Mouse (Mus musculus): ENCODE measurements around the gene Slc12a8.

Slc12a8 gene

DNA sequence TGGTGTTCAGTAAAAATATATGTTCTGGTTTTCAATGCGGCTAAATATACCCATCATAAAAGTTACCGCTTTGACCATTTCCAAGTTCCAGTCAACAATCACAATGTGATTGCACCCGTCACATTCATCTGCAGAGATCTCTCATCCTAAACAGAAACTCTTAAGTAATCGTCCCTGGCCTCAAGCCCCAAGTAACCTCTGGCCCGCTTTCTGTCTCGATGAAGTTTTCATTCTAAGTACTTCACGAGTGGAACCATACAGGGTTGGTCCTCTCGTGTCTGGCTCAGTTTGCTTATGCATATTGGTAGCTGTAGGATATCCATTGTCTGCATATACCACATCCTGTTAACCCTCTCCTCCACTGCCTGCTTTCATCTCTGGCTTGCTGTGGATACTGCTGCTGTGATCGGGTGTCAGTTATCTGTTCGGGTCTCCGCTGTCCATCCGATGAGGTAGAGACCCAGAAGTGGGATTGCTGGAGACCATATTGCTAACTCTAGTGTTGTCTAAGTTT lies 181.2 kb downstream of the Slc12a8 start:
- DNase-seq (ENCODE audit: low spot score) = no peak

DNA sequence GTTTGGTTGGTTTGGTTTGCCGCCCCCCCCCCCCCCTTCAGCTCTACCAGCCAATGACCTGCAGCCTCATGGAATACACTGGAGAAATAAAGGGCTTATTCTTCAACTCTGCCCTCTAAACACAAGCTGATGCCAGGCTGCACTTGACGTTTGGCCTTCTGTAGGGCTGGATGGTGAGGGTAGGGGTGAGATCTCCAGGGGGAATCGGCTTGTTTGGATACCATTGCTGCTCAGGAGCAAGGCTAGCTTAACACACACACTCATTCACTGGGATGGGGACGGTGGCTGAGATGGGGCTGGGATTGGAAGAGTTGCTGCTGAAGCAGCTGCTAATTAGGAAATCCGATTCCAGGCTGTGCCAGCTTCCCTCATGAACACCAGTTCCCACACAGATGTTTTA lies 183.5 kb downstream of the Slc12a8 start:
- no peak for DNase-seq (ENCODE audit: low spot score)

DNA sequence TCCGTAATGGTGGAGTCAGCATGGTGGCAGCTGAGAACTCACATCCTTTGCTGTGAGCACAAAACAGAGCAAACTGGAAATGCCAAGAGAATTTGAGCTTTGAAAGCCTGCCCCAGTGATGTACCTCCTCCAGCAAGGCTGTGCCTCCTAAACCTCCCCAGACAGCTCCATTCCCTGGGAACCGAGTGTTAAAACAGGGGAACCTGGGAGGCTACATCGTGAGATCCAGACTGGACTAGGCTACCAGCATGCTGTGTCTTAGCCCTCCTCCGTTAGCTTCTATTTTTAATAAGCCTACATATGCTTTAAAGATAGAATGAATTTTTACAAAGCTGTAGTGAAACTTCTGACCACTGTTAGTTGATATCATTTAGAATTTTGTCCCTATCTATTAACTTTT lies 184.7 kb downstream of the Slc12a8 start:
- DNase-seq (ENCODE audit: low spot score) = no peak

DNA sequence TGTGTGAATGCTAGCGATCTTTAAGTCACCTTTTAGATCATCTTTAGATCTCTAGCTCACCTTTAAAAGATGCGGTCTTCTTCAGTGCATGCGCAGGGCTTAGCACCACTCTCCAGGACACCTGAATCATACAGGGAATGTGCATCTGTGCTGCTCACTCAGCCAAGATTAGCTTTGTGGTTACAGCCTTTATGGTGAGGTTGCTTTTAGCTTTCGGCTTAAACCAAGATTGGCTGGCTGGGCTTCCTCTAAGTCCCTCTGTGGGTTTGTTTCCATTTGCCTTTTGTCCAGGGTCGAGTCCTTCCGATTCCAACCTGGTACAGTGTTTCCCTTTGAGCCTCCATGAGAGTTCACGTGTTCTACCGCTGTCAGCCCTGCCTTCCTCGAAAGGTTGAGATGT lies 187.2 kb downstream of the Slc12a8 start:
- no peak for DNase-seq (ENCODE audit: low spot score)

DNA sequence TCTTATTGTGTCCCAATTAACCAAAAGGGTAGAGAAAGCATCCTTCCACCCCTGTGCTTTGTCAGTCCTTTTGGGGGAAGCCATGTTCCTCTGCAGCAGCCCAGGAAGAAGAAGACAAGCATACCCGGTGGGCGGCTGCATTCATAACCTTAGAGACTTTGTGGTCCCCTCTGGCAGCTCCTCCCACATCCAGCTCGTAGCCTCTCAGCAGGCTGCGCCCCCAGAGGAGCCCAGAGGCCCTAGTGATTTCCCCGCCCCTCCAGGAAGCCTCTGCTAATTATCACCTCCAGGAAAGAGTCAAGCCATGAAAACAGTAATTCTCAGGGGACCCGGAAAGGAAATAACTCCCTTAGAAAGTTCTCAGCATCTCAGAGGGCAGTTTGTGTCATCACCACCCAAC lies 188.1 kb downstream of the Slc12a8 start:
- no peak for DNase-seq (ENCODE audit: low spot score)

DNA sequence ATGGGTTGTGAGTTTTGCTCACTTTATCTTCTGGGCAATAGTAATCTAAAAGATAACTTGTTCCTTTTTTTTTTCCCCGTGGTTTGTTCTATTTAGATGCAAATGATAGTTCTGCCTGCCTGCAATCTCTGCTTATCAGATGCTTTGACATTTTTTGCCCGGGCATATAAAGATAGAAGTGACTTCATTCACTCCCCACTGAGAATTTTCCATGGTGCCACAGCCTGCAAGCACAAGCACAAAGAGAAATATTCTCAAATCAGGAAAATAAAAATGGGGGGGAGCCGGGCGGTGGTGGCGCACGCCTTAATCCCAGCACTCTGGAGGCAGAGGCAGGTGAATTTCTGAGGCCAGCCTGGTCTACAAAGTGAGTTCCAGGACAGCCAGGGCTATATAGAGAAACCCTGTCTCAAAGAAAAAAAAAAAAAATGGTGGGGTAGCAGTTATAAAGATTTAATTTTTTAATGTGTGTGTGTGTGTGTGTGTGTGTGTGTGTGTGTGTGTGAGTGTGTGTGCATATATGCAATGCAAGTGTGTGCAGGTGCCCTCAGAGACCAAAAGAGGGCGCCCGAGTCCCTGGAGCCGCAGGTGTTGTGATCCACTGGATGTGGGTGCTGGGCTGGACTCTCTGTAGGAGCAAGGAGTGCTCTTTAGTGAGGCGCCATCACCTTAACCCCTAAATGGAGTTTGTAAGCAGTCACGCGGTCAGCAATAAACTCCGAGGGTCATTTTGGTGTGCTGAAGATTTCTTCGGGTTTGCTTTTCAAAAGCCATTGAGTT lies 189.2 kb downstream of the Slc12a8 start:
- DNase-seq (ENCODE audit: low spot score) = no peak

DNA sequence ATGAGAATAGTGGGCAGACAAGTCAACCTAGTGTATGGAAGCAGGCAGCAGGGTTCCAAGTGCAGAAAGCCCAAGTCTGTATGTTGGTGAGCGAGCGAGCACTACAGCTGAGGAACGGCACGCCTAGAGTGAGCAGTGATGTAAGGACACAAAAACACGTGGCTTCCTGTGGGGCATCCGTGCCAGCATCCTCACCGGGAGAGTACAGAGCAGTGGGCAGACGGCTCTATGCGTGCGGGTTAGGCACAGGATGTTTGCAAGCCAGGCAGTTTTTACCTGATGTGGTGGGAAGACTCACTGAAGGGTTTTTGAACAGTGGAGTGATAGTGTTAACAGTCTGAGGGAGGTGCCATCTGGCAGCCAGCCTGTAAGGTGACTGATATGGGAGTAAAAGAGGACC lies 190.9 kb downstream of the Slc12a8 start:
- DNase-seq (ENCODE audit: low spot score) = no peak

DNA sequence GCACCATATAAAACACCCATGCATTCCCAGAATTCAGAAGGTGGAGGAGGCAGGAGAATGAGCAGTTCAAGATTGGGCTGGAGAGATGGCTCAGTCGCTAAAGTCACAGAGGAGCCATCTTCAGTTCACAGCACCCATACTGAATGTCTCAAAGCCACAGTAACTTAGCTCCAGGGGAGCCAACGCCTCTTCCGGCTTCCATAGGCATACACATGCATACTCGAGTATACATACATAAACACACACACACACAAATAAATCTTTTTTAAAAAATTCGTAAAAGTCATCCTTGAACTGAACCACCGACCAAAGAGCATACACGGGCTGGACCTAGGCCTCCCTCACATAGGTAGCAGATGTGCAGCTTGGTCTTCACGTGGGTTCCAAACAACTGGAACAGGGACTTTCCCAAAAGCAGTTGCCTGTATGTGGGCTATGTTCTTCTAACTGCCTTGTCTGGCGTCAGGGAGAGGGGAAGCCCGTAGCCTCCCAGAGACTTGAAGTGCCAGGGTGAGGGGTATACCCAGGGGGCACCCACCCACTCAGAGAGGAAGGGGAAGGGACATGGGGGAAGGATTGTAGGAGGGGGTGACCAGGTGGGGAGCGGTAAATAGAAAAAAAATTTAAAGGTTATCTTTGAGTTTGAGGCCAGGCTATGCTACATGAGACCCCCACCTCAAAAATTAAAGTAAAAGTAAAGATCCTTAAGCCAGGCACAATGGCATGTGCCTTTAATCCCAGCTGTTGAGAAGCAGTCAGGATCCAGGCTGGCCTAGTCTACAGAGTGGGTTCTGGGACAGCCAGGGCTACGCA lies 191.7 kb downstream of the Slc12a8 start:
- DNase-seq (ENCODE audit: low spot score) = no peak
